Mouse (Mus musculus) stomach, embryonic 14.5 days (tissue): ENCODE results near the gene Gm28308. TPM values are rescaled to one million over a fixed set of nuclear protein-coding genes. Genes with fewer than 3 reads are reported as not detected.
A peak's percentile ranks its signal among the peaks of the same experiment; 100 is the strongest.

Experiments
- ATAC-seq: fragments of 200-750 bp; cut with Nextera tagmentation; 2 replicates; pipeline ENCODE4 v1.8.0; 2017; ENCODE audit warnings: low read depth, moderate TSS enrichment; ENCODE audit not compliant: insufficient number of reproducible peaks, insufficient read depth, low FRiP score
- H3K27ac ChIP-seq: fragments of 300-500 bp; sonication (generic); 2 replicates; pipeline ENCODE4 v1.5.1; 2014; ENCODE audit warnings: mild to moderate bottlenecking, low read length, moderate library complexity, mixed read lengths
- H3K27me3 ChIP-seq: fragments of 300-500 bp; sonication (generic); 2 replicates; pipeline ENCODE4 v1.6.1; 2014; ENCODE audit warnings: low read length, control low read depth, mixed read lengths; ENCODE audit not compliant: control insufficient read depth, insufficient read depth
- H3K36me3 ChIP-seq: fragments of 300-500 bp; sonication (generic); 2 replicates; pipeline ENCODE4 v1.6.1; 2014; ENCODE audit warnings: mild to moderate bottlenecking, control low read depth, low read length, moderate library complexity, mixed read lengths; ENCODE audit not compliant: control insufficient read depth, insufficient read depth
- H3K4me1 ChIP-seq: fragments of 300-500 bp; sonication (generic); 2 replicates; pipeline ENCODE4 v1.6.1; 2014; ENCODE audit warnings: low read length, control low read depth, mixed read lengths; ENCODE audit not compliant: control insufficient read depth, insufficient read depth
- H3K4me2 ChIP-seq: fragments of 300-500 bp; sonication (generic); replicated peaks from 2 replicates; pipeline ENCODE4 v1.6.1; 2014; ENCODE audit warnings: low read depth, low read length, control low read depth
- H3K4me3 ChIP-seq: fragments of 300-500 bp; sonication (generic); 2 replicates; pipeline ENCODE4 v1.5.1; 2014; ENCODE audit warnings: low read depth, low read length, control low read depth
- H3K9ac ChIP-seq: fragments of 300-500 bp; sonication (generic); replicated peaks from 2 replicates; pipeline ENCODE4 v1.6.1; 2014; ENCODE audit warnings: low read depth, mild to moderate bottlenecking, control low read depth, low read length, moderate library complexity, mixed read lengths
- H3K9me3 ChIP-seq: fragments of 300-500 bp; sonication (generic); 2 replicates; pipeline ENCODE4 v1.6.1; 2016; ENCODE audit warnings: low read depth, low read length, control low read depth; ENCODE audit not compliant: control insufficient read depth
- WGBS: fragments of 180-500 bp; shearing (Covaris S2); extraction: QIAGEN DNeasy Blood & Tissue Kit; methylation state at CpG from one replicate; pipeline ENCODE4 v1.1.7; 2014; 5-methylcytosine and 5-hydroxymethylcytosine counted together
- polyA plus RNA-seq: library from polyadenylated mRNA; unstranded; fragments of >200 nt; fragmentation: Nextera tagmentation; extraction: Ambion mirVana; gene quantifications from 2 replicates; pipeline ENCODE4 v1.2.1, GENCODE M21; 2014

The Gm28308 gene
- polyA plus RNA-seq, 1 experiment from 2014 or later: not detected

DNA sequence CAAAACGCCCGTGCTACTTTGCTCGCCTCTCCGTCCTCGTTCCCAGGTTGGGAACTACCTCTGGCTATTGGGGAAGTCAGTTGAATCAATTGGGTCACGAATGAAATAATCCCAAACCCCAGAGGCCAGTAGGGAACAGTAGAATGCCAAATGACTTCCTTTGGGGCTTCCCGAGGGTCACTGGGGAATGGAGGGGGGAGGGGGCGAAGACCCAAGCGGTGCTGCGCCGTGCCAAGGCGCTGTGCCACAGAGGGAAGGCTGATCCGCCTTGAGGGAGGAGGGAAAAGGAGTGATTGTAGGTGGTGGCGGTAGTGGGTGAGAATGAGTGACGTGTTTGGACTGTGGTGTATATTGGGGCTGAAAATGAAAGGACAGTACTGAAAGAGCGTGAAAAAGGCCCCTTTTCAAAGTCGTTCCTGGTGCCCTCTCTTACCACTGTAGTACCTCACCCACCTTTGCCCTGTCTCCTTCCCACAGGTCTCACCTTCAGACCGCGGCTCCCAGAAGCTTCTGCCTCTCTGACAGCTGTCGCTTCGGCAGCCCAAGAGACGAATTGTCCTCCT is 502 bp downstream of the Gm28308 start:
- Histone ChIP-seq H3K27ac (peak overlapping the region; percentile 84), H3K9ac (peak overlapping the region; percentile 62), H3K4me2 (peak overlapping the region; percentile 78), H3K27me3 (peaks cover 36% of the 10 kb centered on the region), H3K36me3 (no peaks in the 10 kb centered on the region), H3K4me1 (0 out of 2 replicates have a peak, but pooled peaks cover 2% of the 10 kb centered on the region), H3K9me3 (no peaks in the 10 kb centered on the region), H3K4me3 (peak overlapping the region; percentile 47)
- ATAC-seq: no peak
- WGBS: 3% methylated on average over 22 of the region's 22 CpGs

DNA sequence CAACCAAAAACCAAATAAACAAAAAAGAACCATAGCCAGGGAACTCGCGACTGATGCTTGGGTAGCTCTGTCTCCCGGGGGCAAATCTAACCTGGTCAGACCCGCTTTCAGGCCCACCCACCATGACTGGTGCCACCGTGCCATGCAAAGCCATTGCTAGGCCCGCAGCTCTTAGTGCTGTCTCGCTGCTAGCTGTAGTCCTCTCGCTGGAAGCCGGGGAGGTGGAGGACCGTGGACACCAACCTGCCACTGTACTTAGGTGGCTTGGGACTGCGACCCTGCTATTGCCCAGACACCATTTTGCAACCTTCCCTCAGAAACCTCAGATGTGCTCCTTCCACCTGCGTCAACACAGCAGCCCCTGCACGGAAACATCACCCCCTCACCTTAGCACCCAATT is 1.2 kb downstream of the Gm28308 start:
- no peak for ATAC-seq
- H3K27ac ChIP-seq: peak overlapping the region; percentile 84; the same call in 1 of the 2 replicates
- H3K9me3 ChIP-seq: no peaks in the 10 kb centered on the region
- H3K36me3 ChIP-seq: no peaks in the 10 kb centered on the region
- peak overlapping the region; percentile 78 for H3K4me2 ChIP-seq
- H3K9ac ChIP-seq: peak overlapping the region; percentile 62
- H3K4me1 ChIP-seq: no peaks in the 10 kb centered on the region
- 5% methylated on average over 13 of the region's 13 CpGs for WGBS
- peak overlapping the region; percentile 47 for H3K4me3 ChIP-seq
- H3K27me3 ChIP-seq: peaks cover 36% of the 10 kb centered on the region

DNA sequence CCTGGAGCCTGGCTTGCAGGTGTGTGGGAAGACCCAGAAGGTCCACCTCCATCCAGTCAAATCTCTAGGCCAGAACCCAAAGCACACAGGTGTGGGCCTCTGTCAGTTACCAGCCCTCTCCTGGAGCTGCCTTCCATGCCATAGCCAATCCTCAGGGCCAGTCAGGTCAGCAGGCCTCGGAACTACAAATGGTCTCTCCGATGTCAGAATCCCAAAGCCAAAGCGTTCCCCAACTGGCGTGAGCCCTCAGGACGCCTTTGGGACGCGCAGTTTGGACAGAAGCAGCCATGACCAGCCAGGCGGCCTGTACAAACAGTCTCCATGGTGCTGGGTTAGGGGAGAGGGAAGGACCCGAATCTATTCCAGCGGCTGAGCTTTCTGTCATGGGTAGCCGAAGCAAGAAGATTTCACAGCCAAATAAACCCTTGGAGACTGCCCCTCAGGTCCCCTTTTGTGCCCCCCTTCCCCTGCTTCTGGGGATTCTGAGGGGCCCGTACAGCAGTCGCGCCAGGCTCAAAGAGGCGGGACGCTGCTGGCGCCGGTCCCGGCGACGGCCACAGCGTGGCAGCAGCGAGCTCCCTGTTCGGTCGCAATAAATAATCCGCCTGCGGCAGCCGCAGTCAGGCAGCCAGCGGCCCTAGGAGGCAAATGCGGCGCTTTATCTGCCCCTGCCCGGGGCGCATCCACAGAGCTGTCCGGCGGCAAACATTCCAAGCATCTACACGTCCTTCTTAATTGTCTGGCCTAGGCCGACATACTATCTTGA is 1.8 kb downstream of the Gm28308 start:
- Histone ChIP-seq H3K9me3 (no peaks in the 10 kb centered on the region), H3K9ac (peak overlapping the region; percentile 62), H3K4me3 (peak overlapping the region; percentile 47), H3K27me3 (peaks cover 36% of the 10 kb centered on the region), H3K27ac (peak overlapping the region; percentile 84; the same call in 1 of the 2 replicates), H3K36me3 (no peaks in the 10 kb centered on the region), H3K4me2 (peak overlapping the region; percentile 78), H3K4me1 (no peaks in the 10 kb centered on the region)
- WGBS: 2% methylated on average over 37 of the region's 37 CpGs
- ATAC-seq: peak; percentile 19; the same call in 1 of the 2 replicates

DNA sequence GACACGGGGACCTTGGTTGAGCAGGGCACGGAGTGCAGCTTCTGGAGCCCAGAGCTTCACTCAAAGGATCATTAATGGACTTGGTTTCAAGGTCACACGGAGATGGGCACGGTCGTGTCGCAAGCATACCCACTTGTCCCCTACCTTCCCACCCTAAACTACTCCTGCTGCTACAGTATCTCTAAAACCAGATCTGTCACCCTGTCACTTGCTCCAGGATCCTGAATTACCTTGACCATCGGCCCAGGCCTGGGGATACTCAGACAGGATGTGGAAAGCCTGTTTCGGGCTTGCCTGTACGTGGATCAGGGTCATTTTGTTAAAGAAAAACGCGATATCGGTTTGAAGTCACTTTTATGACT is 3.5 kb downstream of the Gm28308 start:
- Histone ChIP-seq H3K9me3 (no peaks in the 10 kb centered on the region), H3K4me3 (peak overlapping the region; percentile 47), H3K4me1 (peaks cover 3% of the 10 kb centered on the region; the same call in 1 of the 2 replicates), H3K27ac (peak overlapping the region; percentile 71; the same call in 1 of the 2 replicates), H3K9ac (peak overlapping the region; percentile 18), H3K36me3 (no peaks in the 10 kb centered on the region), H3K27me3 (peaks cover 24% of the 10 kb centered on the region), H3K4me2 (peak overlapping the region; percentile 78)
- ATAC-seq: no peak
- 23% methylated on average over 12 of the region's 12 CpGs for WGBS

DNA sequence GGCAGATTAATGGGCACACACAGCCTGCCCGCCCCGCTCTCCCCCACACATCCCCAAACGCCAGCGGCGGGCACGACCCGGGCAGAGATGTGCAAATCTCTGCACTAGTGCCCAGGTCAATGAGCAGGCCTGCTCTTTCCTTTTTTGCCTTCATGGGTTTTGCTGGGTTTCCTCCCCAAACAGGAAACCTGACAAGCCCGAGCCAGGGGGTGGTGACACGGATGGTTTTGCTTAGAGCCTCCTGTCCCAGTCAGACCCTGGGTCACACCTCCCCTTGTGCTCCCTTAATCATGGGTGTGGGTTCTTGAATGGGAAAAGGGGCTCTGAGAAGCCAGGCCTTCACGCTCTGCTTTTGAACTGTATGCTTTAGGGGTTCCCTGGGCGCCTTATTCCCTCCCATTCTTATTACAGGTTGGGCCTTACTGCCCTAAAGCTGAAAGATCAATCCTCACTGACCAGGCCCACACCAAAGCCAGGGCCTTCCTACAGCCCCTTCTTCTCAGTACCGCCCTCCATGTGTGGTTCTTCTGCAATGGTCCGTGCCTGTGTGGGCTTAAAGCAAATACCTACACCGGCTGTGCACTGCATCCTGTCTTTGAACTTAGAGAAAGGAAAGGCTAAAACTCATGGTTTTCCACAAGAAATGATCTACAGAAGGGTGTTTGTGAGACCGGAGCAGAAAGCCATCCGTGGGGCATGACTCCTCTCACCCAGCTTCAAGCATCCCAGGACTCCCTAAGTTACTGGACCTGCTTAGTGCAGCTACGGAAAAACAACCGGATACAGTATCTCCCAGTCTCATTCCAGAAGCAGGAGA is 4.1 kb downstream of the Gm28308 start:
- Histone ChIP-seq H3K27ac (peak overlapping the region; percentile 71; the same call in 1 of the 2 replicates), H3K9me3 (no peaks in the 10 kb centered on the region), H3K4me1 (peaks cover 3% of the 10 kb centered on the region; the same call in 1 of the 2 replicates), H3K9ac (peak overlapping the region; percentile 18), H3K27me3 (peaks cover 20% of the 10 kb centered on the region), H3K4me3 (peak overlapping the region; percentile 47), H3K36me3 (no peaks in the 10 kb centered on the region), H3K4me2 (peak overlapping the region; percentile 78)
- WGBS: 13% methylated on average over 18 of the region's 18 CpGs
- ATAC-seq: no peak

DNA sequence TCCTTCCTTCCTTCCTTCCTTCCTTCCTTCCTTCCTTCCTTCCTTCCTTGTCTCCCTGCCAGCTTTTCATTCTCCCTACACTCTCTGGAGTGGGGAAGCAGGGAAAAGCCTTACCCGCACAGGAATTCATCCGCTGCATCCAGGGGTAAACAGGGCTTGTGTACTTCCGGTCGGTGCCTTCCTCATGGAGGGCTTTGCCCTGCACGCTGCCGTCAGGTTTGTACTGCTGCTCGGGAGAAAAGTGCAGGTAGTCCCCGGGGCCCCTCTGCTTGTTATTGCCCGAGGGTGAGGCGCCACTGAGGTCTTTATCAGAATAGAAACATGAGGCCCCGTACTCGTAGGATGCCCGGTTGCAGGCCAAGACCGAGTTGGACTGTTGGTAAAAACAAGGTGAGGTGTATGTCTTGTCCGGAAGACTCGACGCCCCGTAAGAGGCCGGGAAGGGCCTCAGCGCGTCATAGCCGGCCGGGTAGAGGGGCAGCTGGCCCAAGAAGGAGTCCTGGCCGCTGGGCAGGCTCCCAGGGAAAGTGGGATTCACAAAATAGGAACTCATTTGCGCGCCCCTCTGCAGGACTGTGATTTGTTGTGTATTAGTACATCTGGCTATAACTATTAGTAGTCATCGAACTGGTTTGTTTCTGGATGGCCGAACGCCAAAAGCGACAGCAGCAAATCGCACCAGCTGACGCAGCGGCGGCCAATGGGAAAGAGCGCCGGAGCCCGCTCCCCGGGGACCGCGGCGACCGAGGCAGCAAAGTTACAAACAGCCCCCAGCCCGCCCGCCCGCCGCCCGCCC is 4.9 kb downstream of the Gm28308 start, which contains the start of gene Hoxa6:
TSS of gene Hoxa6 (minus strand) at position 651 of the 796 bp plus-strand sequence.
- H3K9ac ChIP-seq: peak within 1 kb of the TSS; percentile 18
- no peaks in the 10 kb centered on the region for H3K36me3 ChIP-seq
- peaks cover 19% of the 10 kb centered on the region for H3K27me3 ChIP-seq
- WGBS: 4% methylated on average over 47 of the region's 47 CpGs
- ATAC-seq: no peak
- no peaks in the 10 kb centered on the region for H3K9me3 ChIP-seq
- peak within 1 kb of the TSS; percentile 81 for H3K27ac ChIP-seq
- H3K4me3 ChIP-seq: peak within 1 kb of the TSS; percentile 90
- H3K4me1 ChIP-seq: peaks cover 3% of the 10 kb centered on the region; the same call in 1 of the 2 replicates
- H3K4me2 ChIP-seq: peak within 1 kb of the TSS; percentile 78

DNA sequence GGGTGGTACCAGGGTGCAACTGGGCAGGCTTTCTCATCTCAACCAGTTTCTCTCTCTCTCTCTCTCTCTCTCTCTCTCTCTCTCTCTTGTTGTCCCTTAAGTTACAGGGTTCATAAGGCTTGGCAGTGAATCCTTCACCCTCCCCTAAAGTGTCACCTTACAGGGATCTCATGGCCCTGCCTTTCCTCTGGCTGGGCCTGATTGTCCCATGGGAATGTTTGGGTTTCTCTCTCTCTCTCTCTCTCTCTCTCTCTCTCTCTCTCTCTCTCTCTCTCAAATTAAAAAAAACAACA is 5.5 kb downstream of the Gm28308 start:
- Histone ChIP-seq H3K4me1 (peaks cover 3% of the 10 kb centered on the region; the same call in 1 of the 2 replicates), H3K4me2 (peak overlapping the region; percentile 78), H3K4me3 (peak overlapping the region; percentile 90; the same call in 1 of the 2 replicates), H3K27me3 (peaks cover 18% of the 10 kb centered on the region), H3K27ac (peak overlapping the region; percentile 81), H3K36me3 (no peaks in the 10 kb centered on the region), H3K9me3 (no peaks in the 10 kb centered on the region), H3K9ac (peak overlapping the region; percentile 37)
- ATAC-seq: no peak
